ENCODE assay signal across 19 mouse cellular contexts in genomic region chr1:93268246-93268645, GRCm38 (mm10). TPM values are rescaled to one million over a fixed set of nuclear protein-coding genes. Genes with fewer than 3 reads are reported as not detected.
DNase-seq lines count a peak whose midpoint lies in the region; ATAC-seq lines count a peak whose summit lies in the region.
"Had no signal": no experiment of that assay in that cellular context is flagged by ENCODE, and none has a peak within 500 bp of the region (broad histone marks: within the 10 kb centered on the region; RNA-seq: fewer than 3 reads in every experiment).

No protein-coding gene starts in this region.

- no peaks in the 10 kb centered on the region; the same call in 1 of the 2 replicates for H3K27me3 ChIP-seq in forebrain, embryonic 13.5 days
- H3K27me3 ChIP-seq: Patski had no signal

- no peak overlapping the region for H3K4me2 ChIP-seq in forebrain, embryonic 13.5 days

- no peak overlapping the region for H3K4me3 ChIP-seq in forebrain, embryonic 13.5 days

- no peaks in the 10 kb centered on the region for H3K36me3 ChIP-seq in forebrain, embryonic 13.5 days (ENCODE audit: poor library complexity, severe bottlenecking)
- H3K36me3 ChIP-seq: G1E had no signal

- DNase-seq in heart, adult 11 months = peak; percentile 58
- no peak for DNase-seq in heart, postnatal 4 days
- peak; percentile 65 for DNase-seq in 3T3-L1 (ENCODE audit: low read depth, low spot score)
- DNase-seq: adrenal gland, adult 2 months; adrenal gland, adult 8-10 months; adrenal gland, postnatal 10 days; adrenal gland, postnatal 14 days; adrenal gland, postnatal 25 days; adrenal gland, postnatal 36 days; B cell, adult 2 months; cerebellum, adult 11 months; cerebellum, adult 11-12 months; cerebellum, adult 18-20 months; cerebellum, adult 2 months had no signal

- 0 out of 2 replicates have a peak, but pooled peaks cover 4% of the 10 kb centered on the region for H3K4me1 ChIP-seq in forebrain, embryonic 13.5 days

- no peaks in the 10 kb centered on the region for H3K9me3 ChIP-seq in forebrain, embryonic 13.5 days (replicated peaks)
- H3K9me3 ChIP-seq: G1E had no signal

- no peak for ATAC-seq in forebrain, embryonic 13.5 days
- ATAC-seq: activated CD4-positive, CD25-positive, alpha-beta regulatory T cell, adult 4 months; CD4-positive, CD25-positive, alpha-beta regulatory T cell, adult 4 months; Patski had no signal

- H3K9ac ChIP-seq in forebrain, embryonic 13.5 days = no peak overlapping the region

- no peak overlapping the region for H3K27ac ChIP-seq in forebrain, embryonic 13.5 days

- WGBS in forebrain, embryonic 13.5 days = 93% methylated on average over 2 of the region's 2 CpGs

RNA-seq across cellular contexts. Expression of gene Sned1, which starts 32.6 kb away (rescaled TPM):
- 10 to 100 TPM; 11.0 to 11.4 TPM for total RNA-seq in heart, postnatal 4 days (2021)
- polyA plus RNA-seq in forebrain, embryonic 13.5 days (2015; fragmentation: Nextera tagmentation; extraction: Ambion mirVana) = 2.1 and 2.2 TPM in 2 replicates
- polyA plus RNA-seq: G1E had no signal

RNA-seq across cellular contexts. Expression of gene Mterf4, which starts 37.5 kb away (rescaled TPM):
- 10 to 100 TPM; 13.0 to 13.7 TPM for total RNA-seq in heart, postnatal 4 days (2021)
- polyA plus RNA-seq in forebrain, embryonic 13.5 days (2015; fragmentation: Nextera tagmentation; extraction: Ambion mirVana) = 34.3 and 34.5 TPM in 2 replicates
